Mouse (Mus musculus) gastrocnemius, postnatal 10 days (tissue): ENCODE measurements at regions not wholly inside any gene's neighbourhood (a gene's known extent, or its start where the extent isn't known, plus 50 kb on each side); places are given as distances from the start of the nearest gene placed in this dataset.

ENCODE experiments used
- DNase-seq: peaks from one replicate; pipeline ENCODE4 v3.0.0; 2021; ENCODE audit warnings: mixed read lengths

GRCm38 (mm10) chr12:112387836-112388235 is 101.4 kb upstream of the A530016L24Rik start:
- DNase-seq = no peak

- no peak for DNase-seq
Observed at GRCm38 (mm10) chr12:112395909-112396308, 93.3 kb upstream of the A530016L24Rik start.

GRCm38 (mm10) chr12:112403688-112404240 is 85.5 kb upstream of the A530016L24Rik start:
- no peak for DNase-seq

GRCm38 (mm10) chr12:112404338-112404737 is 84.9 kb upstream of the A530016L24Rik start:
- DNase-seq = no peak

GRCm38 (mm10) chr12:112405781-112406213 is 83.5 kb upstream of the A530016L24Rik start:
- no peak for DNase-seq

- DNase-seq = no peak
Observed at GRCm38 (mm10) chr12:112411612-112412350, 77.5 kb upstream of the A530016L24Rik start.

GRCm38 (mm10) chr12:112412351-112412697 is 76.9 kb upstream of the A530016L24Rik start:
- DNase-seq = no peak

- DNase-seq = no peak
Observed at GRCm38 (mm10) chr12:112415926-112416473, 73.2 kb upstream of the A530016L24Rik start.

- DNase-seq = no peak
Observed at GRCm38 (mm10) chr12:112416537-112416936, 72.7 kb upstream of the A530016L24Rik start.

- DNase-seq = no peak
Observed at GRCm38 (mm10) chr12:112418636-112419035, 70.6 kb upstream of the A530016L24Rik start.

GRCm38 (mm10) chr12:112422177-112422576 is 67.1 kb upstream of the A530016L24Rik start:
- no peak for DNase-seq

- DNase-seq = no peak
Observed at GRCm38 (mm10) chr12:112424150-112424549, 65.1 kb upstream of the A530016L24Rik start.

- DNase-seq = no peak
Observed at GRCm38 (mm10) chr12:112426681-112427080, 62.6 kb upstream of the A530016L24Rik start.

- no peak for DNase-seq
Observed at GRCm38 (mm10) chr12:112430104-112430846, 59.0 kb upstream of the A530016L24Rik start.

- DNase-seq = no peak
Observed at GRCm38 (mm10) chr12:112433315-112433714, 55.9 kb upstream of the A530016L24Rik start.

GRCm38 (mm10) chr12:112434673-112435294 is 54.5 kb upstream of the A530016L24Rik start:
- no peak for DNase-seq

- DNase-seq = peak; percentile 36
Observed at GRCm38 (mm10) chr12:112435295-112436110, 53.7 kb upstream of the A530016L24Rik start.

GRCm38 (mm10) chr12:112437046-112437445 is 52.2 kb upstream of the A530016L24Rik start:
- no peak for DNase-seq

GRCm38 (mm10) chr12:112438206-112438605 is 51.0 kb upstream of the A530016L24Rik start:
- DNase-seq = no peak
